Mouse (Mus musculus): ENCODE measurements around the gene Gm11437.

Gm11437 gene

DNA sequence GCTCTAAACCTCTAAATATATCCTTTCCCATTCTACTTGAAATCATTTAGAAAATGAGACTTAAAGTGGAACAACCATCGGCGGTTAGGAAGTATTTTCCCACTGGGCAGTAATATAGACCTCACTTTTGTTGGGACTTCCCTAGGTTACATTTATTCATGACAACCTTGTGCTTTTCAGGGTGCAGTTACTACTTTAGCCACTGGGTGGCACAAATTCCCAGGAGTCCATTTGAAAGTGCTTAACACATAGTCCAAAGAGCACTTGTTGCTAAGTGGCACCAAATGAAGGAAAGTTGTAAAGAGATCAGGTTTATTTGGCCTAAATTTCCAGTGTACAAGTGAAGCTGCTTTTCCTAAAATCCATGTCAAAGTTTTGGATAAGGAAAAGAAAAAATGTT lies 25.5 kb downstream of the Gm11437 start:
- peak; percentile 49 for DNase-seq

GRCm38 (mm10) chr11:84136453-84136852 lies 30.8 kb downstream of the Gm11437 start:
- no peak for DNase-seq

DNA sequence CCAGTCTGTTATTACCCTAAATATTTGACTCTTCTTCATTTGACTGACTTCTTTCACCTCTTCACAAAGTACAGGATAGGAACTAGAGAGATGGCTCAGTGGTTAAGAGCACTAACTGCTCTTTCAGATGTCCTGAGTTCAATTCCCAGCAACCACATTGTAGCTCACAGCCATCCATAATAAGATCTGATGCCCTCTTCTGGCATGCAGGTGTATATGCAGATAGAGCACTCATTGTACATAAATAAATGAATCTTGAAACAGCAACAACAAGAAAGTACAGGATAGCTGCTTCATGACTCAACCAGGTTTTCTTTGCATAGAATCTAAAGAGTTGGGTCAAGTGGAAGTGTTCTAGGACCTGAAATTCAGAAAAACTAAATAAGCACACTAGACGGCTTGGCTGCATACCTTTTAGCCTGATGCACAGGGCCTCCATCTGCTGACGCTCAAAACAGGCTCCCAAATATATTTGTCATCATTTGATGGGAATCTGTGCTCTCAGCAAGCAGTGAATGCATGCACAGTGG lies 32.9 kb downstream of the Gm11437 start:
- no peak for DNase-seq

- no peak for DNase-seq
Measured at GRCm38 (mm10) chr11:84129799-84130185, 37.5 kb downstream of the Gm11437 start.

GRCm38 (mm10) chr11:84128943-84129798 lies 38.1 kb downstream of the Gm11437 start, which contains the start of the genes Tada2a and Acaca:
Gene Tada2a (minus strand): TSS chr11:84129600.
Gene Acaca (plus strand): TSS chr11:84129672.
- peak; percentile 64 for DNase-seq

DNA sequence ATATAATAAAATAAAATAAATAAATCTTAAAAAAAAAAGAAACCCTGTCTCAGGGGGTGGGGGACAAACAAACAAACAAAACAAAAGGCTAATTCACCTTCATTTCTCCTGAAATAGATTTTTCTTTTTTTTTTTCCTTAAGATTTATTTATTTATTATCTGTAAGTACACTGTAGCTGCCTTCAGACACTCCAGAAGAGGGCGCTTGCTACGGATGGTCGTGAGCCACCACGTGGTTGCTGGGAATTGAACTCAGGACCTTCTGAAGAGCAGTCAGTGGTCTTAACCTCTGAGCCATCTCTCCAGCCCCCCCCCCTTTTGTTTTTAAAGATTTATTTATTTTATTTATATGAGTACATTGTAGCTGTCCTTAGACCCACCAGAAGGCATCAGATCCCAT lies 39.3 kb downstream of the Gm11437 start:
- DNase-seq, result no peak

- no peak for DNase-seq
Measured at GRCm38 (mm10) chr11:84121051-84121956, 46.0 kb downstream of the Gm11437 start.

GRCm38 (mm10) chr11:84117431-84117830 lies 49.8 kb downstream of the Gm11437 start:
- no peak for DNase-seq

GRCm38 (mm10) chr11:84116221-84116620 lies 51.1 kb downstream of the Gm11437 start:
- no peak for DNase-seq

GRCm38 (mm10) chr11:84115646-84116045 lies 51.6 kb downstream of the Gm11437 start:
- DNase-seq, result no peak

DNA sequence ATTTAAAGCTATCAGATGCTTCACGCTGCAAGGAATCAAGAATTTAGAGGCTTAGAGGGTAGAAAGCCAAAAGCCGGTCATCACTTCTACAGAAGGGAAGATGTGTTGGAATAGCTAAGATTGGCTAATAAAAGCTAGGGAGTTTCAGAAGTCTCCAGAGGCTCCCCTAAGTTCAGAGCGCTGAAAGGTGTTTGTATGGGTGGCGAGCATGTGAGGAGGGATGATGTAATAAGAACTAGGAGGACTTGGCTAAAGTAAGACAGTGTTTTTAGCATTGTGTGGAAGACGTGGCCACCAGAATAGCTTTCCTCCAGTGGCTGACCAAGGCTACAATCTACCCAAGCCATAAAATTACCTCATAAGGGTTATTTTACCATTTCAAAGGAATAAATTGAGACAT lies 53.7 kb downstream of the Gm11437 start:
- DNase-seq, result no peak

DNA sequence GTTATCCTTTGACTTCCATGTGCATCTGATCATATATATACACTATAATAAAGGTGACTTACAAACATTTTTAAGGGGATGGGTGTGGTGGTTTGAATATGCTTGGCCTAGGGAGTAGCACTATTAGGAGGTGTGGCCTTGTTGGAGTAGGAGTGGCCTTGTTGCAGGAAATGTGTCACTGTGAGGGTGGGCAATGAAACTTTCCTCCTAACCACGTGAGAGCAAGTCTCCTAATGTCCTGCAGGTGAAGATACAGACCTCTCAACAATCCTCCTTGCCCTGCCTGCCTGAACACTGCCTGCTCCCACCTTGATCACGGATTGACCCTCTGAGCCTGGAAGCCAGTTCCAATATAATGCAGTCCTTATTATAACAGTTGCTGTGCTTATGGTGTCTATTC lies 60.1 kb downstream of the Gm11437 start:
- no peak for DNase-seq

DNA sequence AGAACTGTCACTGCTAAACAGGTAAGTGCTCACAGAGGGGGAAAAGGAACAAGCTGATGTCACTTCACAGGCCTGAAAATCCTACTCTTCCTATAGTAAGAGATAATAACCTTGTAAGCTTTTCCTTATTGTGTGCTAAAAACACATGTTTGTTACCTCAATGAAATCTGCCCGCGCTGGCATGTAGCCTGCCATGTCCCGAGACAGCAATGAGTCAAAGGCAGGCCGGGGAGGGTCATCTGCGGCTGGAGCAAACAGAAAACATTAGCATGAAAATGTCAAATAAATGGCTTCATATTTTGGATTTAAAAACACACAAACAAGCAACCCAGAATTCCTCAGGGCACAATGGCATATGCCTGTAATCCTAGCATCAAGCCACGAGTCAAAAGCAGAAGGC lies 63.2 kb downstream of the Gm11437 start:
- no peak for DNase-seq

DNA sequence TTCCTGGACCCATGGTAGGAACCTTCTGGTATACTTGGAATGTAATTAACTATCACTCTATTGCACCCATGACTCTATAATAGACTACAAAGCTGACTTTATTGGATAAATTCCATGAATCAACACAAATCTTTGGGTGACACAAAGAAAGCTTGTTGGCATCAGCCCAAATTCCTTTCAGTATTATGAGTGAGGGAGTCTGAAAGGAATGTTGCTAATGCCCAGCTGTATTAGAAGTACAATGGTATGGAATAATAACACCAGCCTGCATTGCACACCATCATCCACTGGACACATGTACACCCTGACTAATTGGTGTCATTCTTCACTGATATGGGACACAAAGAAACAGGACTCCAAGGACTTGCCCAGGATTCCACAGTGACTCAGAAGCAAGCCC lies 66.1 kb downstream of the Gm11437 start:
- no peak for DNase-seq

Data from kidney, adult 11 months (tissue).